Mouse (Mus musculus): ENCODE measurements around the gene Tial1.

Gene Tial1

DNA sequence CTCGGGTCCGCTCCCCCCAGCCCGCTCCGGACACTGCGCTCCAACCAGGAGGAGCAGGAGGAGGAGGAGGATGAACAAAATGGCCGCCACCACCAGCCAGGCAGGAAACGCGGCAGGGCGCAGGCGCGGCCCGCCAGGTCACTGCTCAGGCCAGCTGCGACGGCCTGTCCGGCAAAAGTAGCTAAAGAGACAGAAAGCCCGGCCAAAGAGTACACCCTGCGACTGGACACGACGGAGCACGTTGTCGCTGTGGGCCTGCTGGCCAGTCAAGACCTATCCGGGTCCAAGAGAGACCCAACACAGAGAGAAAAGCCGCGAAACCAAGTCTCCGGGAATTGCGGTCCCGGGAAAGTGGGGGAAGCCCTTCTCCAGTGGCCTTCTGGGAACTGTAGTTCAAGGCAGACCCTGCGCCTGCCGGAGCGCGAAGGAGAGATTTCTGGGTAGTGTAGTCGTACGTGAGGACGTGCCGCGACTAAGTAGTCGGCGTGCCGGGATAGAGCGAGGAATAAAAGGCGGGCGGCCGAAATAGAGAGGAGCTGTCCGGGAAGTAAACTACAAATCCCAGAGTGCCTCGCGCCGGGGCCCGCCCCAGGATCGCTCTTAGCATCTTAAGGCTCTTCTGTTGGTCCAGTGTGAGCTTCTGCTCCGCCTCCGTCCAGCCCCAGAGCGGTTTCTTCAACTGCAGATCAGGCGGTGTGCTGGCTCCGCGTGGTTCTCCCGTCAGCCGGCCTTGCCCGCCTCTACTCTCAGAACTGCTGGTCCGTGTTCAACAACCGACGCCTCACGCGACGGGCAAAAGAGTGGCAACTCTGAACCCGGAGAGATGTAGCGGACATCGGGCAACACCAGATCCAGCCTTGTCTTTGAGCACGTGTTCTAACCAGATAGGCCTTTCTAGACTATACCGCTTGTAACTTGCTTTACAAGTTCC is at the start of gene Tial1:
TSS of gene Tial1 (minus strand) at position 433 of the 931 bp plus-strand sequence.
- peak; percentile 99 for DNase-seq

DNA sequence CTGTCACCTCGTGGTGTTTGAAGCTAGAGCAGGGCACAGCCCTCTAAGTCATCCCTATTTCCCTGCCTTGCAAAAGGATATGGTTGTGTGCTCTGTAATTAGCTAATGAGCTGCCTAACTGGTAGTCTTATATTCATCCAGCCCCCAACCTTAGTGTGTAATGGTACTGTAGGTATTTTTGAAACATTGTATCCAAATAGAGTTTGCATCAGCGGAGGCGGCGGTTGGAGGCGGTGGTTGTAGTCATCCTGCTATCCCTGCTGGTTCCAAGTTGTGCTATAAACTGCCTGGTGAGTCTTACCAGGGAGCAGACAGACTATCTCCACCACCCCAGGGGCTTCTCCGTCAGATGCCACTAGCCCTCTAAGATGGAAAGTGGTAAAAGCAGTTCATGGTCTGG is 42.6 kb upstream of the Tial1 start:
- no peak for DNase-seq

DNA sequence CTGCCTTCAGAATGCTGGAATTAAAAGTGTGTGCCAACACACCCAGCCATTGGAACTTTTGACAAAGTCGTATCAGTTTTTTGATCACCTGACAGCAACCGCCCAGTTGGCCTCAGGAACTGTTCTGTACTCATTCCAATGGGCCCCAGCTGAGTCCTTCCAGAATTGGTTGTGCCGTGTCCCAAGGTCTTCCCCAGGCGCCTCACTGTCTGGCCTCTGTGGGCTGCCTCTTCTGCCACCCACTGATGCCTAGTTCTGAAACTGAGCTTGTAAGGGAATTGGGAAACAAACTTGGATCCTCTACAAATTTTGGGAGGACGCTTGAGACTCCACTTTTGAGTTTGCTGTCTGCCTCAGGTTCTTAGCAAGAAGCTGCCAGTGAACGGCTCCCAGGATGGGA is 38.3 kb upstream of the Tial1 start:
- DNase-seq: no peak

DNA sequence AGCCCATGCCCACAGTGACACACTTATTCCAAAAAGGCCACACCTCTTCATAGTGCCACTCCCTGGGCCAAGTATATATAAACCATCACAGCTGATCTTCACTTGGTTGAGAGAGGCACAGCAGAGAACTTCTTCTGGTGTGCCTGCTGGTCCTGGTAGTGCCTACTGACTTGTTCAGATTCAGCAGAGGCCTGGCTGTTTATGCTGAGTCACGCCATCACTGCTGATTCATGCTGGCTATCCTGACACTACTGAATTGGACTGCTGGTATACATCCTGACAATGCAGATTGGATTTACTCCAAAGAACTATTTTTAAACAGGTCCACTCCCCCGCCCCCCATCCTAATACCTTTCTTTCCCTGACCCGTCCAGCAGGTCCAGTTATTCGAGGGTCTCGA is 33.0 kb upstream of the Tial1 start:
- no peak for DNase-seq

DNA sequence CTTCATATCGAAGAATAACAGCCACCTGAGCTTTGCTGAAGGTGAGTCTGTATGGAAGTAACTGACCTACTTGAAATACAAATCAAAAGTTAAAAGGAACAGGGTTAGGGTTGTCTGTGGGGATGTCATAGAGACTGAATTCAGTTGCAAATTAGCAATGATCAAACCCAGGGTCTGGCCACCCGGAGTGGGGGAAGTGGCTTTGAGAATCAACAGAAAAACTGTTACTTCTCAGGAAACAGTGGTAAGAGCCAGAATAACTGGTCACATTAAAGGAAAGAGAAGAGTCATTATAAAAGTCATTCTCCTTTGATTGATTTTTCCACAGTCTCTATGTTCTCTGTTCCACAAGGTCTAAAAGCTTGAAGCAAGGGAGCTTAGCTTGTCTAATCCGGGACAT is 27.5 kb upstream of the Tial1 start:
- no peak for DNase-seq

DNA sequence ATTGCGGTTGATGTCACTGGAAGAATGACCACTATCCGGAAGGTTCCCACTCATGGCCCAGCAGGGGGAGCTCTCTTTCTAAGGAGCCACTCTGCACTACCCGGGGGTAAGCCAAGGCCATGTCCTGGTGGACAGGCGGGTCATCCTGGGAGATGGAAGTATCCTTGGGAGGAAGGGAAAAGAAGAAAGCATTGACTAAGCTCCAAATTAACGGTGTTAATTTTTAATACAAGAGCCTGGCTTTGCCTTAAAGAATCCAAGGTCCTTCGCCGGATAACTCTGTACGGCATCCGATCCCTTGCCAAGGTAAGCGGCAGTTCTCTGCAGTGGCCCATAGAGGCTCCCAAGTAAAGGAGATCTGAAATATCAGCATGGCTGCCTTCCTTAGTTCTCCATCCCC is 12.8 kb upstream of the Tial1 start:
- peak; percentile 92 for DNase-seq

DNA sequence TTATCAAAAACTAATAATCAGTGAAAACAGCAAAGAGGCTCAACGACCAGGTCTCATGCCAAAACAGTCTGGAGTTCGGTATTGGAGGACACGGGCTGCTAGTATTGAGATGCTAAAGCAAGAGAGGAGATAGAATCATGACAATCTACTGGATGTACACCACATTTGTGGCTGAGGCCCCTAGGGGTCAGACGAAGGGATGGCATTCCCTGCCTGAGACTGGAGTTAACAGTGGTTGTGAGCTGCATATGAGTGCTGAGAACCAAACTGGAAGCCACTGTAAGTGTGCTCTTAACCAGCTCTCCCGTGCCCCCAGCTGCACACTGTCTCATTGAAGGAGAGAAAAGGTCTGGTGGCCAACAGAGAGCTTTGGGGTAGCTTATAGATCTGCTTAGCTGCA is 889 bp upstream of the Tial1 start:
- DNase-seq: no peak

DNA sequence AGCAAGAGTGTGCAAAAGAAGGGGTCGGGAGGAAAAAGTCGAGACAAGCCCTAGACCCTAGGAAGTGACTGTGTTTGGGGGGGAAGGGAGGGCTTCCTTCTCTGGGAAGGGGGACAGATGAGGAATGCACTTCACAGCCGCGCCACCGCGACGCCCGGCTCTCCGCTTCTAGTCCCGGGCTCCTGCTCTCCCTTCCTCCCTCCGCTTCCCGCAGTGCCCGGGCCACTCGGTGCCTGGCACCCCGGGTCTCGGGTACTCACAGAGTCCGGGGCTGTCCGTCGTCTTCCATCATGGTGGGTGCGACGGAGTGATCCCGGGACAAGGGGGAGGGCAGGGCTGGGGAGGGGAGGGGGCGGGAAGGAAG is 670 bp downstream of the Tial1 start:
- DNase-seq: no peak

DNA sequence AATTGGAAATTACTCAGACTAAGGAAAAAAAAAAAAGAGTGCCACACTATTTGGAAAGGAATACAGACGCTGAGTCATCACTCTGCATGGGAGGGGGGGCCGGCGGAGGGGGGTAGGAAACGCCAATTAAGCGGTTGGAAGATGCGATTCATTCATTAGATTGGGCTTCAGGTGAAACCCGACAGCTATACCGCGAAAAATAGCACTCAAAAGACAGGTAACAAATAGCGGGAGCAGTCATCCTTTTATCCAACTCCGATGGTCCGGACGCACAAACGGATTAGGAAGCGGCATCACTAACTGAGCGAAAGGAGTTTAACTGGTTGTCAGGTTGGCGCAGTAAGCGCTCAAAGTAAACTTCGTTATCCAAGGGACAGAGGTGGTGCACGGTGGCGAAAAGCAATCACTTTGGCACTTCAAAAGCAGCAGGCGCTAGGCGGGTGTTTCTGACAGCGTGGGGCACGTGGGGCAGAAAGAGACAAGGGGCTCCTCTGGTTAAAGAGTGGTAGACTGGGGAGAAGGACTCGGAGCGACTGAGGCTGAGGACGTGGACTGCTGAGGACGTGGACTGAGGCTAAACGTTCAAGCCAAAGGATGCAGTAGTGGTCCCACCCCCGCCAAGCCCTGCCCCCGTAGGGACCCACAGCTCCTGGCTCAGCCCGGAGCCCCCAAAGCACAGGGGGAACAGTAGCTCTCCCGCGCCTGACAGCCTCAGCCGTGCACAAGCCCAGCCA is 1.2 kb downstream of the Tial1 start:
- peak; percentile 42 for DNase-seq

DNA sequence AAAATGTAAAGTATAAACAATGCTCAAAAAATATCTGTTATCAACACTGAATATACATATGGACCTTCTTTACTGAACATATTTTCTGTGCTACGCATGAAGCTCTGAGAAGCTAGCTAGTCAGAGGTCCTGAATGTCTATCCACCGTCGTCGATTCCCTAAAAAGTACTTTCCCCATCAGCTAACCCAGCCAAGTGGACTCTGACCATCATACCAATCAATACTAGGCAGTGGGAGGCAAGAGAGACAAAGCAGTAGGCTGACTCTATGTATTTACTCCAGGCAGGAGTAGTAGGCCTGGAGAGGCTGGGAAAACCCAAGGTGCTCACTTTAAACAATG is 1.8 kb downstream of the Tial1 start:
- DNase-seq: peak; percentile 35

DNA sequence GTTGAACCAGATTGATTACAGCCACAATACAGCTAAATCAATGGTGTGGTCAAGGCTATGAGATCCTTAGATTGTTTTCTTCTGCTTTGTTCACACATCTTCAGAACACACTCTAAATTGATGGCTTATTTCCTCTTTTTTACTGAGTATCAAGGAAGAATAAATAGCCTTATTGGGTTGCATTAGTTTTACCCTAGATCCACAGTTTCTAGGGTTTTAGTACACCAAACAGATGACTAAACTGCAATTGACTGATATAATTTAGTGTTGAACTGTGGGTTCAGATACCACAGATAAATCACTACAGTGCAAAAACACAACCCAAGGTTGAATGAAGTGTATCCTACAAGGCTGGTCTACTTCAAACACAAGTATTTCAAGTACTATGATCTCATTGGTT is 3.5 kb downstream of the Tial1 start:
- no peak for DNase-seq

DNA sequence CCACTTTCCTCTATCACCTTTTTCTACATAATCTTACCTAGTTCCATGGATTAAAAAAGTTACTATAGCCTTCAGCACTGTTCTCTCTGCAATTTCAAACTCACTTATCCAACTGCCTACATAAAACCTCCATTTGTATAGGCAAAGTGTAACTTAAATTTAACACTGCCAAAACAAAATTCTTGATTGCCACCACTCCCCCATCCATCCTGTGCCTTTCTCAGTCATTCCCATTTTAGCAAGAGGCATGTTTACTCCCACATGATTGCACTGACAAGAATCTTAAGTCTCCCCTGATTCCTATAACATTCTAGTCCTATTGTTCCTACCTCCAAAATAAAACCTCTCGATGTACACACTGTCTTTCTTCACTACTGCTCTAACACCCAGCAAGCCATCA is 8.8 kb downstream of the Tial1 start:
- no peak for DNase-seq

DNA sequence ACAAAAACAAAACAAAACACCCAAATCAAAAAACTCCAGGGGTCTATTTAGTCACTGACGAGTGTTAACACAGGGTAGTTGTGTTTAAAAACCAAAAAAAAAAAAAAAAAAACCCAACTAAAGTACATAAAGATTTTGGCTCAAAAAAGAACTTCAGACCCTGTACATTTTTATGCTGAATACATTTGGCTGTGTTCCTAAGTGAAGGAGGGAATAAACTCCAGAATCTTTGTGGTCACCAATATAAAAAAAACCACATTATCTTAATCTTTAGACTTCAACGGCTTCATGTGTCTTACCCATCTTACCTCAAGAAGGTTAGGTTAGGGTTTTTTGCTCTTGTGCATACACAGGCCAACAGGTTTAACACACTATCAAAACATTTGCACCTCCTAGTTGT is 20.9 kb downstream of the Tial1 start:
- DNase-seq: no peak

DNA sequence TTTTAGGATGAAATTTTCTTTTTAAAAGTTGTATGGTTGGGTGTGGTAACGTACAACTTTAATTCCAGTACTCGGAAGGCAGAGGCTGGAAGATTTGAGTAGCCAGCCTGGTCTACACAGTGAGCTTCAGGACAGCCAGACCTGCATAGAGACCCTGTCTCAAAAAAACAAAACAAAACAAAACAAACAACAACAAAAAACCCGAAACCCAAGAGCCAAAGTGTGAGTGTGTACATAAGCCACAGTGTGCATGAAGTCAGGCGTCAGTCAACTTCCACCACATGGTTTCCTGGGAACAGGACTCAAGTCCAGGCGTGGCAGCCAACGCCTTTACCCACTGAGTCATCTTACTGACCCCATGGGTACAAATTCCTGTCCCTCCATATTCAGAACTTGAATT is 22.3 kb downstream of the Tial1 start:
- no peak for DNase-seq

DNA sequence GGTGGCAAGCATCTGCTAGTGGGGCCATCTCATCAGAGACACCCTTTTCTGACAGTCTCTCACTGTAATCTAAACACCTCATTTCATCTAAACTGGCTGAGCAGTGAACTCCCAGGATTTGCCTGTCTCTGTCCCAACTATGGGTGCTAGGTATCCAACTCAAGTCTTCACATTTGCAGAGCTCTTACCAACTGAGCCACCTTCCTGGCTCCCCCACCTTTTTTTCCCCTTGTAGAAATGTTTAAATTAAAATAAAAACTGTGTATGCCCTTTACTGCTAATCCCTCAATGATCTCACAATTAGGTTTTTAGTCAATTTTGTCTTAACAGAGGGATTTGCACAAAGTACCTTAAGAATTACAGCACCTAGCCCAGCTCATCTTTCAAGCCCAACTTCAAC is 23.4 kb downstream of the Tial1 start:
- no peak for DNase-seq

DNA sequence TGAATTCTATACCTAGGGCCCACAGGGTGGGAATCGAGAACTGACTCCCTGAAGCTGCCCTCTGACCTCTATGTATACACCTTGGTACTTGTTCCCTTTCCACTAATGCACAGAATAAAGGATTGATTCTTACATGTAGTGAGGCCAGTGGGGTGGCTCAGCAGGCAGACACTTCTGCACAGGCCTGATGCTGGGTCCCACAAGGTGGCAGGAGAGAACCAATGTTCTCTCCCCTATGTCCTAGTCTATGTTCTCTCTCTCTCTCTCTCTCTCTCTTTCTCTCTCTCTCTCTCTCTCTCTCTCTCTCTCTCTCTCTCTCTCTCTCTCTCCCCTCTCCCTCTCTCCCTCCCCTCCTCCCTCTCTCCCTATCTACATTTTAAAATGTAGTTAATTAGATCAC is 28.3 kb downstream of the Tial1 start:
- no peak for DNase-seq

DNA sequence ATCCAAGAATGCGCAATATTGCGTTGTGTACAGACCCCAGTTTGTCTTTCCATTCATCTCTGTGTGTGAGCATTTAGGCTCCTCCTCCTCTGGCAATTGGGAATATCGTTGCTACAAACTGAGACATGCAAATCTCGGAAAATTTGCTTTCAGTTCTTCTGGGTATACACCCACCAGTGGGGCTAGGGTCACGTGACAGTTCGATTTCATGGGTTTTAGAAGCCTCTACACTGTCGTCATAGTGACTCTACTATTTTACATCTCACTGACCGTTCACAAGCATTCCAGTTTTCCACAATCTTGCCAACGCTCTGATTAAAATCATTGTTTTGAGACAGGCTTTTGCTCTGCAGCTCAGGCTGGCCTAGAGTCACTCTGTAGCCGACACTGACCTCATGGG is 28.9 kb downstream of the Tial1 start:
- no peak for DNase-seq

DNA sequence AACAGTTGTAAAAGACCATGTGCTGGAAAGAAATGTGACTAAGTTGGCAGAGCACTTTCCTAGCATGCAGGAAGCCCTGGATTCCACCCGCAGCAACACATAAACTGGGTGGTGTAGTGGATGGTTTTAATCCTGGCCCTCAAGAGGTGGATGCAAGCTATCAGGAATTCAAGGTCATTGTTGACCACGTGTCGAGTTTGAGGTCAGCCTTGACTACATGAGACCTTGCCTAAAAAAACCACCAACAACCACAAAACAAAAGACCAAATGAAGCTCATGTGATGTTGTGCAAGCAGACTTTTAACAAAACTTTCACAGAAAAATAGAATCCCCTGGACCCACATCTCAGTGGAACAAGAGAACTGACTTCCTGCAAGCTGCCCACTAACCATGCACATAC is 39.0 kb downstream of the Tial1 start:
- DNase-seq: no peak

DNA sequence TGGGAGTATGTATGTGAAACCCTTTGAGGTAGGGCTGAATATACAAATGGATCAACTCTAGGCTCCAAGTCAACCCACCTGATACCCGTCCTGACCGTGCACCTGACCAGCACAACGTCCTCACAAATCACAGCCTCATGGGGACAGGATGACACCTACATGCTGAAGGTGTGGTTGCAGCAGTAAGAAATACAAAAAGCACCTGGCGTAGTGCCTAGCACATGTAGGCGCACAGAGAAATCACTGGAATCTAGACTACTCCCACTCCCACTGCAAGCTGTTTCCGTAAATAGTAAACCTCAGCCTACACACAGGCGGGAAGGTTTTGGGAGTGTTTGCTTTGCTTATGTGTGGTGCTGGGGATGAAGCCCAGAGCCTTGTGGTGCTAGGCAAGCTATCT is 39.8 kb downstream of the Tial1 start:
- no peak for DNase-seq

DNA sequence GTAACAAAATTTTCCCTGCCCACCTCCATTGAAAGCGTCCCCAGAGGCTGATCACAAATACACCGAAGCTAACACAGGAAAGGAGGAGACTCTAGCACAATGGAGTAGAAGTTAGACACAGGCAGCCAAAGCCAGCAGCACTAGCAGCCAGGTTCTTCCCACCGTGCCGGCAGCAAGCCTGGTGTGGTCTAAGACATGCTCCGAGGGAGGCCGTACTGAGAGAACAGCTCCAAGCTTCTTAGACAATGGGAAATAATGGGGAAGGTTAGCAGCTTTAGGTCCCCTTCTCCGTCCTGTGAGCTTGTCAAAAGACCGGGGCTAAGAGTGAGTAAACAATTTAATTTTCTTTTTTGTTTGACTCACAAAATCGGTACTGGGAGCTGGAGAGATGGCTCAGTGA is 41.8 kb downstream of the Tial1 start:
- DNase-seq: no peak

DNA sequence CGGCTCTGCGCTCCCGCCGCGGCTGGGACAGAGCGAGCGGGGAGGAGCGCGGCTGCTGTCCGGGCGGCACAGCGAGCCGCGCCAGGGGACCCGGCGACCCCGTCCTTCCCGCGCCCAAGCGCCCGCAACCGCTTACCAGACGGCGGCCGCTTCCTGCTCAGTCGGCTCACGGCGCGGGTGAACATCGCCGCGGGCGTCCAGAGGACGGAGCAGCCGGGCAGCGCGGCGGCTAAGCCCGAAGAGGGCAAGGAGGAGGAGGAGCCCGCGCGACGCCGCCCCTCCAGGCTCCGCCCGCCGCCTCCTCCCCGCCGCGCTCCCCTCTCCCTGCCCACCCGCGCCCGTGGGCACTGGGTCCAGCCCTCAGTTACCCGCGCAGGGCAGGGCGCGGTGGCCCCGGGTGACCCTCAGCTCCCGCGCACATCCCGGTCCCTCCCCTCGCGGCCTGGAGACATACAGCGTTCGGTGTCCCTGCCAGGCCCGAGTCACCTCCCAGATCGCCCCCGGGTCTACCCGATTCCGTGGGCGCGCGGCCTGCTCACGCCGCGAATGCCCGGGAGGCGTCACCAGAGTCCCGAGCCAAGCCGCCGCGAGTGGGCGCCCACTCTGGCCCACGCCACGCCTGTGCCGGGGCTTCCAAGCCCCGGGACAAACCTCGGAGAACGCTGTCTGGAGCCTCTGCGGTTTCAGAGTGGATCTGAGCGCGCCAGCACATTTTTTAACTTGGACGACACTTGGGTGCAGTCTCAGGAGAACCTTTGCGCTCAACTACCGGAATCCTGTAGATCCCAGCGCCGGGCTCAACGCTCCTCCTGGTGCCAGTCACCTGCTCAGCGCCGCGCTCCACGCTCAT is 43.4 kb downstream of the Tial1 start, which contains the start of gene Rgs10:
TSS of gene Rgs10 (minus strand) at position 829 of the 850 bp plus-strand sequence.
- DNase-seq: peak; percentile 28

DNA sequence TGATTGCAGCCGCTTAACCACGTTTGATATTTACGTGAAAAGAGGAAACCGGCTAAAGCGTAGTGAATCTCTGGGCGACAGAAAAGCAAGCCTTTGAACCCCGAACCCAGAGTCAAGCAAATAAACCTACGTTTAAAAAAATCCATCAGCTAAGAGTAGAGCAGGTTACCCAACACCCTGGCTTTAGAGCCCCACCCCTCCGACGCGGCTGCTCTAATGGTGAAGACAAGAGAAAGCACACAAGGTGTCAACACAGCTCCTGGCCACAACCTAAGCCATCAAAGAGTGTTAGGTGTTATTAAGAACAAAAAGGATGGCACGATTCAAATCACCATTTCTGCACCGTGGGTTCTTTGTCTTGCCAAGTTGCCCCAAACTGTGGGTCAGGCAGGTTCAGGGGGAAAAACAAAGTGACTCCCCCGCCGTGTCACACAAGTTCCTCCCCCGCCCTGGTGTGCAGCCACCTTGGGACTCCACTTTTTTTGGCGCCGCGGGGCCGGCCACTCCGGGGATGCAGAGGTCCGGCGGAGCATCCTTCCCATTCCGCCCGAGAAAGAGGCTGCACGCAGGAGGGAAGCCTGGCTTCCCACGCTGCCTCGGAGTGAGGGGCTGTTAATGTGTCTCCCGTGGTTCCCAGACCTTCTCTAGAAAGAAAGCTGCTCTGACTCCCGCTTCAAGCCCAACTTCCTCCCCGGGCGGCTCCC is 44.1 kb downstream of the Tial1 start:
- peak; percentile 7 for DNase-seq

DNA sequence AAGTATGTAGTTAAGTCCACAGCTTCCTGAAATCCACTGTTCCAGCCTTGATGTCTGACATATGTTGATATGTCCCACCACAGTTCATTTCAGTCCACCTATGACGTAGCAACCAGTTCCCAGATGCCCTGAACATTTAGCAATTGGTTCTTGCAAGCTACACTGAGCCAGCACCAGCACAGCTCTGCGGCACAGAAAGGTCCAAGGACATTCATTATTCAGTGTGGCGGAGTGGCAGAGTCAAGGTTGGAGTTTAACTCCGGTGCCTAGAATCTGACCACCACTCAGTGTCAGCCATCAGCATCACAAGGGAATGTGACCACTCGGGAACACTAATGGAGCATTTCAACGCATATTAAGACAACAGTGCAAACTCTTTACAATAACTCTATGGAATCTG is 44.9 kb downstream of the Tial1 start:
- no peak for DNase-seq
